Mouse (Mus musculus) olfactory bulb, adult 2 months (tissue): ENCODE results near the gene Plekhb1.

Source experiments
- CTCF ChIP-seq: fragments of 200-500 bp; IDR thresholded peaks from 2 replicates; pipeline ENCODE4 v1.5.1; 2012; ENCODE audit warnings: low read depth, mild to moderate bottlenecking, low read length, moderate library complexity; ENCODE audit not compliant: insufficient read depth
- POLR2A ChIP-seq: fragments of 200-500 bp; IDR thresholded peaks from 2 replicates; pipeline ENCODE4 v1.6.1; 2012; ENCODE audit warnings: mild to moderate bottlenecking, low read depth, low read length, moderate library complexity; ENCODE audit not compliant: insufficient read depth

DNA sequence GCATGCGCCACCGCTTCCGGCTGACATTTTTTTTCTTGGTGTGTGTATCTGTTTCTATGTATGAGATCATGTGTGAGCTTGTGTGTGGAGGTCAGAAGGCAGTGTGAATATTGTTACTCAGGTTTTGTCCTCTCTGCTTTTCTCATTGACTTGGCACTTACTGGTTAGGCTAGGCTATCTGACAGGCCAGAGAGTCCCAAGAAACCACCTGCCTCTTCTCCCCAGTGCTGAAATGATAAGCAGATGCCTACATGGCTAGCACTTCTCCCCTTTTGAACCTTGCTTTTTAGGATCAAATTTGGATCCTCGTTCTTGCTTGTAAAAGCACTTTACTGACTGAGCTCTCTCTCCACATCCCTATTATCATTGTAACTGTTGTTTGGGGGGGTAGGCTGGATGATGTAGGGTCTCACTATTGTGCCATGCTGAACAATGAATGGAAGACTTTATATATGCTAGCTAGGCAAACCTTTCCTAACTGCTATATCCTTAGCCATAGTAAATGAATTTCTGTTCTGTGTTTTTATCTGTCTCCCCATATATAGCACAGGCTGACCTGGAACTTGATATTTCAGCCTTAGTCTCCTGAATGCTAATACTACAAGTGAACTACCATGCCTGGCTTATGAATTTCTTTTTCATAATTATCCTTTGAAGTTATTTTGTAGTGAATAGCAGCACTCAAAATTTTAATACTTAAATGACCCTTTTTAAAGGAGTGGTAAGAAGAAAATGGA is 45.9 kb downstream of the Plekhb1 start:
- no peak for TF ChIP-seq POLR2A
- TF ChIP-seq CTCF = no peak
